Mouse (Mus musculus) B cell, adult 2 months (primary cell): Measurements from ENCODE around the gene Mtch1.

Experiments
- DNase-seq, 2 experiments: peaks; one replicate each; pipeline ENCODE4 v3.0.0; 2022

Mtch1 gene

DNA sequence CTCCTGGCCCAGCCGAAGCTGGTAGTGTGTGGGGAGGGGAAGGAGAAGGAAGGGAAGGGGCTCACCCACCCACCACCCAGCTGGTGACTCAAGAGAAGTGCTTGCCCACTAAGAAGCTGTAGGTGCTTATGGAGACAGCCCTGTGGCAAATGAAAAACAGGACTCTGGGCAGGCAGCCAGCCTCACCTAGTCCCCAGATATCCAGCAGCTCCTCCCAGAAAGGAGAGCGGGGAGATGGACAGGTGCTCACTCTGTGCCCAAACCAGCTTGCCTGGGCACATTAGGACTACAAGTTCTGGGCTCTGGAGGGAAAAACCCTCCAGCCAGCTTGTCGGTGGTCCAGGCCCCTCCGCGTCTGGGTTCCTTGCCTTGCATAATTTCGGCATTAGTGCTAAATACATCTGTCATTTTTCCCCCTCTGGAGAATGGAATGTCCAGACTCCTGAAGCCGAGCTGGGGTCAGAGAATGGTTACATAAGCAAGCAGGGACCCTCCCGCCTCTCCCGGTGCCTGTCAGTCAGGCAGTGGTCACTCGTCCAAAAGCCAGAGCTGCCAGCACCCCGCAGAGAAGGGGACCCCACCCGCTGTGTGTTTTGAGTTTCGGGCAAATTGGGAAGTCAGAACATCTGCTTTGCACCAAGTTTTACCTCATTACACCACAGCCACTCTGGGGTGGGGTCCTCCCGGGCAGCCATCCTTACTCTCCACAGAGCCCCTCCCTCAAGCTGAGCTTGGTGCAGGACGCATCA lies 42.5 kb downstream of the Mtch1 start:
- DNase-seq = peak; percentile 31 to 39

DNA sequence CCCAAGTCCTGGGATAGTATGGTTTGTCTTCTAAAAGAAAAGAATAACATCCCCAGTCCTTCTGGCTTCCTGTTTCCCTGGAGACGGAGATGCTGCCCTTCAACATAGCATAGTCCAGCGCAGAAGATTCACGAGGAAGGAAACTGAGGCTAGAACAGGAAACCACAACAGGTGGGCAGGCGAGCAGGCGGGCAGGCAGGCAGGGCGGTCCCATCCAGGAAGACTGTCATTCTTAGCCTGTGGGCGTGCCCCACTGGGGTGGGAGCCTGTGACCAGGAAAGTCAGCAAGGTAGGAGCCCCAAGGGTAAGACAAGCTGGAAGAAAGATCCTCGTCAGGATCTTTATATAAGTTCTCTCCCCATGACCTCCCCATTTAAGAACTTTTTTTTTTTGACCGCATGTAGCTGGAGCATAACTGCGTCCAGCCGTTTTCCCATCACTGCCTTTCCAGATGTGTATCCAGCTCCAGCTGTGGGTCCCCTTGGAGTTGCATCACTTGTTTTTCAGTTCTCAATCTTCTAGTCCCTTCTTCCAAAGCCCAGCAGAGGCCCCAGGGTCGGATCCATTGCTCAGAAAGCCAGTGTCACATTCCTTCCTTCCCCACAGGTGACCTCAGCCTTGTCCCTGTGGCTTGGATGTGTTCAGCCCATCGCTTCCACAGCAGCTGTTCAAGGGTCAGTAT lies 43.2 kb downstream of the Mtch1 start:
- peak; percentile 59 to 62 for DNase-seq

GRCm38 (mm10) chr17:29303856-29304255 lies 43.9 kb downstream of the Mtch1 start:
- peak; percentile 24 to 39 for DNase-seq

DNA sequence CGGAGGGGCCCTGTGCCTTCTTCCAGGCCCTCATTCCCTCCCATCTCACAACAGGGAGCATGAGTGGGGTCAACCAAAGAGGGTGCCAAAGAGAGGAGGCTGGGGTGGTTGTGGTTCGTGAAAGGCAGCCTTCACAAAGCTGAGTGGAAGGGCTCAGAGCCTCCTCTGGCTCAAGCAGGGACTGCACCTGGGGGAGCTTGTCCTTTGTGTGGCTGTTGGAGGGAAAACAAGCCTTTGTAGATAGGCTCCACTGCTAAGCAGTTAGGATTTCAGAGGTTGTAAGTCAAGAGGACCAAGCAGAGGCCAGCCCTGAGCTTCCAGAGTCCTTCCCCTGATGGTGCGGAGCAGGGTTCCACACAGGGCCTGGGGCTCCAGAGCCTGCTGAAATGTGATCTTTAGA lies 44.6 kb downstream of the Mtch1 start:
- DNase-seq = peak; percentile 57 to 62

DNA sequence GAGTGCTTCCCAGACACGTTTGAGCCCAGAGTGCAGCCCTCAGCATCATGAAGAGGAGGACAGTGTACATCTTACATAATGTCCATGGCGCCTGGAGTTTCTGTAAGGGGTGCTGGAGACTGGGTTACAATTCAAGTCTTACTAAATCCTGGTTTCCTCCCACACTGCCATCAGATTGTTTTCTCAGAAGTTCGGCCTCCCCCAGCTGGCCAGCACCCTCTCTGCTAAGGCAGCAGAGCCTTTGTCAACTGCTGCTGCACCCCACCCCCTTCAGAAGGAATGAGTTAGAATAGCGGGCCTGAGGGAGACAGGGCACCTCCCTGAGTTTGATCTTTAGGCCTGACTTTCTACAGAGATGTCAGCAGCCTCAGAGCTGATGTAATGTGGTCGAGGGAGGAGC lies 45.6 kb downstream of the Mtch1 start:
- no peak for DNase-seq

DNA sequence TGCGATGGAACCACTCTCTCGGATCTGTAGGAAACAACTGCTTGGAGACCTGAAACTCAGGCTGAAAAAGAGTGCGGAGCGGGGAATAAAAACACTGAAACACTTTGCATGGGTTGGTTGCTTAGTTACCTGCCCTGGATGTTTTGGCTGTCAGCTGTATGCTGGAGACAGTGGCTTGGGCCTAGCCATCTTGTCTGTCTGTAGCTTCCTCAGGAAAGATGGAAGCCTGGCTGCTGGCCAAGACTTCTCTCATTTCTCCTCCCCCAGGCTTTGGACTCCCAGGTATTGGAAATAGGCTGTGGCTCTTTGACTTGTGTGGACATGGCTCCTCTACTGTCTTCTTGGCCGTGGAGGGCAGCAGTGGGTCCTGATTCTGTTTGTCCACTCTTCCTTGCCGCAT lies 46.3 kb downstream of the Mtch1 start:
- no peak for DNase-seq

DNA sequence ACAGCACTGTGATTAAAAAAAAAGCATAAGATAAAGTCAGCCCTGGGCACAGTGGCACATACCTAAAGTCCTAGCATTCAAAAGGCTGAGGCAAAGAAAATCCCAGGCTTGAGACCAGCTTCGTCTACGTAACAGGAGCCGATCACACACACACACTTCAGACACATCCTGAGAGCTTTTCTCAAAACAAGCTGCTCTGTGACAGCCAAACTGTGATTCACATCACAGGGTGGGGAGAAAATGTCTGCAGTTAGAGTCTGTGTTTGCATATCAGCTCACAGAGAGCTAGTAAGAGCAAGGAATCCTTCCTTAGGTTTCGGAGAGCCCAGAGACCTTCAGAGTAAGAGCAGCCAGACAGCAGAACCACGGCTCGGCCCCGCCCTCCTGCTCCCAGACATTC lies 46.8 kb downstream of the Mtch1 start:
- DNase-seq = no peak

- no peak for DNase-seq
Observed at GRCm38 (mm10) chr17:29299282-29299681, 48.5 kb downstream of the Mtch1 start.

DNA sequence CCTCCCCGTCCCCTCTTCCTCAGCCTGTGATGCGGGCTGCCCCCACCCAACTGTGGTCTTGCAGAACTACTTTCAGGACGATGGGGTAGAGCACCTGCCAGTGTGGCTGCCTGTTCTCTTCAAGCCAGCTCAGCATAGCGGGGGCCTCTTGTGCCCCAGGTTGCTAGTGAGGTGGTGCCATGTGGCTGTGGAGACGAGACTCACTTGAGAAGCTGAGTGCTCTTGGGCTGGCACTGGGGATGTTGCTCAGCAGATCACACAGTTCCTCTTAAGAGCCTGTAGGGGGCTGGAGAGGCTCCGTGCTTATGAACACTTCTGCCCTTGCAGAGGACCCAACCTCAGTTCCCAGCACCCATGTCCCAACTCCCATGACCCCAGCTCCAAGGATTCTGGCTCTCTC lies 49.9 kb downstream of the Mtch1 start:
- no peak for DNase-seq

GRCm38 (mm10) chr17:29297321-29297720 lies 50.4 kb downstream of the Mtch1 start:
- no peak for DNase-seq

DNA sequence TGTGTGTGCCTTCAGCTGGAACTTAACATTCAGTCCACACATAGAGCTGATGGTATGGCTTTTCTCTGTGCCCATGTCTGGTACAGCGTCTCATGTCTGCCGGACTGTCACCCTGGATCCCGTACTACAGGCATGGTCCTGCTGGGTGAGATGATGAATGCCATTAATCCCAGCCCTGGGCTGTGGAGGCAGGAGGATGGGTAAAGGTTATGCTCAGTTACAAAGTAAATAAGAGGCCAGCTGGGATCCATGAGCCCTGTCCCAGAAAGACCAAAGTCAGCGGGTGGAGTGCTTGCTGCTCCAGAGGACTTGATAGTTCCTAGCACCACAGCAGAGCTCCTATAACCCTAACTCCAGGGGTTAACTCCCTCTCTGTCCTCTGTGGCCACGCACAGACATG lies 51.9 kb downstream of the Mtch1 start:
- DNase-seq = no peak

DNA sequence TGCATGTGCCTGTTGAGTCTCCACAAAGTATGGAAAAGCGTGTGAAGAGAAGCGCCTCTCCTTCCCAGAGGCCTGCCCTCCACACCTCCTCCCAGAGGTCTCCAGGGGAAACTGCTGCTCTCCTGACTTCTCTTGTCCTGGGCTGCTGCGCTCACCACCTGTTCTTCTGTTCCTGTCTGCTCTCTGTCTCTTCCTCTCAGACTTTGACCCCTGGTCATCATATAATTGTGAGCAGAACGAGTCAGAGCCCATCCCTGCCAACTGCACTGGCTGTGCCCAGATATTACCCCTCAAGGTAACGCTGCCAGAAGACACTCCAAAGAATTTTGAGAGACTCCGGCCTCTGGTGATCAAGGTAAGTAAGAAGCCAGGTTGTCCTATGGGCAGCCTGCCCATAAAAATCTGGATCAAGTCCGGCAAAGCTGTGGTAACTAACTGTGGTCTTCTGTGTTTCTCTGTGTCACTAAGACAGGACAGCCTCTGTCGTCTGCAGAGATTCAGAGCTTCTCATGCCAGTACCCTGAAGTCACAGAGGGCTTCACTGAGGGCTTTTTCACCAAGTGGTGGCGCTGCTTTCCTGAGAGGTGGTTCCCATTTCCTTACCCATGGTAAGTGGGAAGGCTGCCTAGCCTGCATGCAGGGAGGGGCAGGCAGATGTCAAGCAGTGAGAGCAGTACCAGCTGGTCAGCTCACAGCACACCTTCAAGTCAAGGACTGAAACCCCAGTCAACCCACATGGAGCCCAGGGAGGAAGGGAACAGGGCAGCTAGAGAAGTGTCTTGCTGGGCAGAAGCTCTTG lies 53.7 kb downstream of the Mtch1 start:
- DNase-seq = no peak

DNA sequence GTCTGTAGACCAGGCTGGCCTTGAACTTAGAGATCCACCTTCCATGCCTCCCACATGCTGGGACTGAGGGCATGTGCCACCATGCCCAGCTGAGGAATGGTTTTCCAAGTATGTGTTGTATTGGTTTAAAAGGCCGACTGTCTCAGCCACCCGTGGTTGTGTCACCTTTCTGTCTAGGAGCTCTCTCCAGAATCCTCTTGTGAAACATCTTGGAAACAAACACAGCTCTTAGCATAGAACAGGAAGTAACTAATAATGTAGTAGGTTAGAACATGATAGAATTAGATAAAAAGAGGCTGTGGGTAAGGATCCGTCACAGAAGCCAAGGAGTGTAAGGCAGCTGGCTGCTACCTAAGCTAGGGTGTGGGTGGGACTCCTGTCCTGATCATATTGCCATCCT lies 54.7 kb downstream of the Mtch1 start:
- no peak for DNase-seq

DNA sequence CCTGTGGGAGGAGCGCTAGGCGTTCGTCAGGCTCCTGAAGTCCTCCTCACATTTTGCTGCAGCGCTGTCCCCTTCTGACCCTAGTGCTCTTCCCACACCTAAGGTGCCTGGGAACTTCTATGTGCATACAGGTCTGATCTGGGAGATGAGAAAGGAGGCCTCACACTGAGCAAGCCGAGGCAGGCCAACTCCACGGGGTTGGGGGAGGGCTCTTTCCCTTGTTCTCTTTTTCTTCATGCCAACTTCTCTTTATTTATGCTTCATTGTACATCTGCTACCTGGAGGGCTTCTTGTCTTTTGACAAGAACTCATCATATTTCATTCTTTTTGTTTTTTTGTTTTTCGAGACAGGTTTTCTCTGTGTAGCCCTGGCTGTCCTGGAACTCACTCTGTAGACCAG lies 55.9 kb downstream of the Mtch1 start:
- peak; percentile 46 to 58 for DNase-seq

- no peak for DNase-seq
Observed at GRCm38 (mm10) chr17:29282216-29282952, 65.3 kb downstream of the Mtch1 start.
